Mouse (Mus musculus) intestine, postnatal 0 days (tissue): ENCODE results near the gene Tmcc3. TPM values are rescaled to one million over a fixed set of nuclear protein-coding genes. Genes with fewer than 3 reads are reported as not detected.

Source experiments
- ATAC-seq: fragments of 200-750 bp; cut with Nextera tagmentation; 2 replicates; pipeline ENCODE4 v1.8.0; 2017; ENCODE audit warnings: mild to moderate bottlenecking, moderate TSS enrichment, moderate library complexity
- H3K27ac ChIP-seq: fragments of 300-500 bp; sonication (generic); 2 replicates; pipeline ENCODE4 v1.5.1; 2014; ENCODE audit warnings: mild to moderate bottlenecking, low read depth, low read length, moderate library complexity
- H3K27me3 ChIP-seq: fragments of 300-500 bp; sonication (generic); replicated peaks from 2 replicates; pipeline ENCODE4 v1.6.1; 2014; ENCODE audit warnings: low read length, mixed read lengths; ENCODE audit not compliant: control insufficient read depth, insufficient read depth
- H3K36me3 ChIP-seq: fragments of 300-500 bp; sonication (generic); 2 replicates; pipeline ENCODE4 v1.6.1; 2014; ENCODE audit warnings: mild to moderate bottlenecking, moderate library complexity; ENCODE audit not compliant: control insufficient read depth, insufficient read depth
- H3K4me1 ChIP-seq: fragments of 300-500 bp; sonication (generic); replicated peaks from 2 replicates; pipeline ENCODE4 v1.6.1; 2014; ENCODE audit warnings: antibody characterized with exemption, low read length, mixed read lengths; ENCODE audit not compliant: control insufficient read depth, insufficient read depth
- H3K4me2 ChIP-seq: fragments of 300-500 bp; sonication (generic); replicated peaks from 2 replicates; pipeline ENCODE4 v1.6.1; 2014; ENCODE audit warnings: low read depth, mild to moderate bottlenecking, moderate library complexity
- H3K4me3 ChIP-seq: fragments of 300-500 bp; sonication (generic); 2 replicates; pipeline ENCODE4 v1.5.1; 2014; ENCODE audit warnings: low read depth, low read length
- H3K9ac ChIP-seq: fragments of 300-500 bp; sonication (generic); 2 replicates; pipeline ENCODE4 v1.6.1; 2014; ENCODE audit warnings: mild to moderate bottlenecking, low read depth, low read length
- H3K9me3 ChIP-seq: fragments of 300-500 bp; sonication (generic); 2 replicates; pipeline ENCODE4 v1.6.1; 2016; ENCODE audit warnings: mixed run types; ENCODE audit not compliant: control insufficient read depth
- CTCF ChIP-seq: sonication (generic); IDR thresholded peaks from 2 replicates; pipeline ENCODE4 v1.5.1; 2016; ENCODE audit warnings: low read depth, mild to moderate bottlenecking, control low read depth, antibody characterized with exemption, moderate library complexity
- WGBS: fragments of 180-500 bp; shearing (Covaris S2); extraction: QIAGEN DNeasy Blood & Tissue Kit; methylation state at CpG from one replicate; pipeline ENCODE4 v1.1.7; 2014; 5-methylcytosine and 5-hydroxymethylcytosine counted together
- polyA plus RNA-seq: library from polyadenylated mRNA; unstranded; fragments of >200 nt; fragmentation: Nextera tagmentation; extraction: Ambion mirVana; gene quantifications from 2 replicates; pipeline ENCODE4 v1.2.1, GENCODE M21; 2015

Tmcc3 gene
- polyA plus RNA-seq, 1 experiment from 2014 or later: 10.0 TPM

GRCm38 (mm10) chr10:94405456-94405855, 93.7 kb downstream of the Tmcc3 start:
- no peaks in the 10 kb centered on the region for H3K9me3 ChIP-seq
- ATAC-seq: no peak
- 47% methylated on average over 3 of the region's 3 CpGs for WGBS

GRCm38 (mm10) chr10:94406821-94407220, 95.1 kb downstream of the Tmcc3 start:
- WGBS: 87% methylated on average over 7 of the region's 7 CpGs
- no peak for TF ChIP-seq CTCF
- Histone ChIP-seq H3K27me3 (no peaks in the 10 kb centered on the region), H3K36me3 (no peaks in the 10 kb centered on the region), H3K27ac (no peak overlapping the region), H3K4me1 (no peaks in the 10 kb centered on the region; the same call in 1 of the 2 replicates), H3K4me3 (no peak overlapping the region), H3K9ac (no peak overlapping the region), H3K9me3 (no peaks in the 10 kb centered on the region), H3K4me2 (no peak overlapping the region)
- no peak for ATAC-seq

More at GRCm38 (mm10) chr10:94405456-94405855, 93.7 kb downstream of the Tmcc3 start:
- no peak for TF ChIP-seq CTCF
- H3K4me1 ChIP-seq: no peaks in the 10 kb centered on the region; the same call in 1 of the 2 replicates
- H3K36me3 ChIP-seq: no peaks in the 10 kb centered on the region
- no peak overlapping the region for H3K27ac ChIP-seq
- no peaks in the 10 kb centered on the region for H3K27me3 ChIP-seq
- H3K9ac ChIP-seq: no peak overlapping the region
- H3K4me2 ChIP-seq: no peak overlapping the region
- no peak overlapping the region for H3K4me3 ChIP-seq

GRCm38 (mm10) chr10:94408356-94409146, 96.8 kb downstream of the Tmcc3 start:
- TF ChIP-seq CTCF: peak; percentile 97
- Histone ChIP-seq H3K36me3 (no peaks in the 10 kb centered on the region), H3K27me3 (no peaks in the 10 kb centered on the region), H3K4me1 (no peaks in the 10 kb centered on the region; the same call in 1 of the 2 replicates), H3K4me2 (peak overlapping the region; percentile 69), H3K4me3 (peak overlapping the region; percentile 37), H3K9me3 (no peaks in the 10 kb centered on the region), H3K9ac (peak overlapping the region; percentile 37; the same call in 1 of the 2 replicates), H3K27ac (no peak overlapping the region)
- ATAC-seq: peak; percentile 80
- WGBS: 18% methylated on average over 22 of the region's 22 CpGs

GRCm38 (mm10) chr10:94409661-94410060, 97.9 kb downstream of the Tmcc3 start:
- H3K9ac ChIP-seq: no peak overlapping the region
- TF ChIP-seq CTCF: no peak
- H3K36me3 ChIP-seq: no peaks in the 10 kb centered on the region
- no peak for ATAC-seq
- H3K4me2 ChIP-seq: no peak overlapping the region
- no peaks in the 10 kb centered on the region for H3K27me3 ChIP-seq
- no peak overlapping the region for H3K4me3 ChIP-seq
- no peaks in the 10 kb centered on the region; the same call in 1 of the 2 replicates for H3K4me1 ChIP-seq
- WGBS: 71% methylated on average over 6 of the region's 6 CpGs
- no peak overlapping the region for H3K27ac ChIP-seq
- no peaks in the 10 kb centered on the region for H3K9me3 ChIP-seq

GRCm38 (mm10) chr10:94411594-94411993, 99.8 kb downstream of the Tmcc3 start:
- ATAC-seq: no peak
- WGBS: 61% methylated on average over 9 of the region's 9 CpGs
- H3K4me3 ChIP-seq: no peak overlapping the region
- H3K27me3 ChIP-seq: no peaks in the 10 kb centered on the region
- no peaks in the 10 kb centered on the region for H3K36me3 ChIP-seq
- no peak overlapping the region for H3K9ac ChIP-seq
- no peak overlapping the region for H3K4me2 ChIP-seq
- TF ChIP-seq CTCF: no peak
- no peaks in the 10 kb centered on the region; the same call in 1 of the 2 replicates for H3K4me1 ChIP-seq
- no peak overlapping the region for H3K27ac ChIP-seq
- H3K9me3 ChIP-seq: no peaks in the 10 kb centered on the region

- Histone ChIP-seq H3K4me3 (no peak overlapping the region), H3K9me3 (no peaks in the 10 kb centered on the region), H3K27me3 (no peaks in the 10 kb centered on the region), H3K4me2 (no peak overlapping the region), H3K36me3 (no peaks in the 10 kb centered on the region), H3K4me1 (no peaks in the 10 kb centered on the region; the same call in 1 of the 2 replicates), H3K9ac (no peak overlapping the region), H3K27ac (no peak overlapping the region)
- no peak for ATAC-seq
- WGBS: 33% methylated on average over 8 of the region's 8 CpGs
- no peak for TF ChIP-seq CTCF
Measured at GRCm38 (mm10) chr10:94413770-94414651, 102.3 kb downstream of the Tmcc3 start.
